Mouse (Mus musculus) forebrain, embryonic 15.5 days (tissue): ENCODE measurements around the gene Hsf2bp. TPM values are rescaled to one million over a fixed set of nuclear protein-coding genes. Genes with fewer than 3 reads are reported as not detected.
A peak's percentile ranks its signal among the peaks of the same experiment; 100 is the strongest.
"Not testable (repeated sequence)": the region's sequence is repeated elsewhere in the genome, so short reads cannot be mapped to it uniquely, and the experiment has no call there.

Experiments
- ATAC-seq: fragments of 200-750 bp; cut with Nextera tagmentation; replicated peaks from 2 replicates; pipeline ENCODE4 v1.8.0; 2017; ENCODE audit warnings: mild to moderate bottlenecking, moderate TSS enrichment, moderate library complexity
- H3K27ac ChIP-seq: fragments of 300-500 bp; sonication (generic); replicated peaks from 2 replicates; pipeline ENCODE4 v1.5.1; 2015; ENCODE audit warnings: mild to moderate bottlenecking, inconsistent platforms
- H3K27me3 ChIP-seq: fragments of 300-500 bp; sonication (generic); 2 replicates; pipeline ENCODE4 v1.6.1; 2015; ENCODE audit warnings: inconsistent platforms
- H3K36me3 ChIP-seq: fragments of 300-500 bp; sonication (generic); 2 replicates; pipeline ENCODE4 v1.6.1; 2015; ENCODE audit warnings: mild to moderate bottlenecking, inconsistent platforms
- H3K4me1 ChIP-seq: fragments of 300-500 bp; sonication (generic); 2 replicates; pipeline ENCODE4 v1.6.1; 2015; ENCODE audit warnings: inconsistent platforms
- H3K4me2 ChIP-seq: fragments of 300-500 bp; sonication (generic); replicated peaks from 2 replicates; pipeline ENCODE4 v1.6.1; 2015; ENCODE audit warnings: mild to moderate bottlenecking, inconsistent platforms
- H3K4me3 ChIP-seq: fragments of 300-500 bp; sonication (generic); 2 replicates; pipeline ENCODE4 v1.5.1; 2015; ENCODE audit warnings: mild to moderate bottlenecking, inconsistent platforms
- H3K9ac ChIP-seq: fragments of 300-500 bp; sonication (generic); replicated peaks from 2 replicates; pipeline ENCODE4 v1.6.1; 2015; ENCODE audit warnings: mild to moderate bottlenecking, inconsistent platforms
- H3K9me3 ChIP-seq: fragments of 300-500 bp; sonication (generic); 2 replicates; pipeline ENCODE4 v1.6.1; 2016; ENCODE audit warnings: inconsistent platforms
- WGBS: fragments of 180-500 bp; shearing (Covaris S2); methylation state at CpG from one replicate; pipeline ENCODE4 v1.1.7; 2015; ENCODE audit warnings: mixed read lengths; 5-methylcytosine and 5-hydroxymethylcytosine counted together
- polyA plus RNA-seq: library from polyadenylated mRNA; unstranded; fragments of >200 nt; fragmentation: Nextera tagmentation; extraction: Ambion mirVana; gene quantifications from 2 replicates; pipeline ENCODE4 v1.2.1, GENCODE M21; 2015

The Hsf2bp gene
- 0.28 and 0.84 TPM in 2 replicates for polyA plus RNA-seq

DNA sequence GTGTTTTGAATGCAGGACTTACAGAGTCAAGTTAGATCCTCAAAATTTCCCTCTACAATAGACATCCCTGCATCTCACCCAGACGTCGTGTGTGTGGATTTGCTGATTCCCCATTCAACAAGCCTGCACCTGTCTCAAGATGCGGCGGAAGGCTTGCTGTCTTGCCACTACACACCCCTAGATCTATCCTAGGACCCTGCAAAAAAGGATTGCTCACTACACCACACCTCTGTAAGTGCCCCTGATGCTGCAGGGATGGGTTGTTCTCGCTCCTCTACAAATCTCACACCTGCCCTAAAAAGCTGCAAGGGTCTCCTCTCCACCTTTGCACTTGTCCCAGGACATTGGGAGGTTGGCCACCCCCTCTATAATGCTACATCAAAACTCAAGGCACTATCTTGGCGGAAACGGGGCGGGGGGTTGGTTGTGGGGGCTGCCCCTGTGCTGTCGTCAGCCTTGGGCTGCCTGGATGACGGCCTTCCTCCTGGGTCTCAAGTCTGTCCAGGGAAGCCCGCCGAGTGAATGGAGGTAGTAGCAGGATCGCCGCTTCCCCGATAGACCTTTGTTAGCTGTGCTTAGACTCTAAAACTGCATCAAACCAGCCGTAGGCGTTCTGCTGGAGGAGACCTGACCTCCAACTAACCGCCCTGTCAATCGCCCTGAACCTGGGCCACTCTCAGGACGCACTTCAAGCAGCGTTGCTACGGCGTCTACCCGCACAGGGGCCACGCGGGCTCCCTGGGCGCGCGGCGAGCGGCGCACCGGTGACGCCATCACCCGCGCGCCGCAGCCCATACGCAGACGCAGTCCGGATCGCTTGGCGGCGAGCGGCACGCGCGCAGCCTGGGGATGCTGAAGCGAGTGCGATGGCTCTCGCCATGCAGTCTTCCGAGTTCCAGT, at the start of gene Hsf2bp, which contains the start of gene Rrp1b:
Gene Hsf2bp, minus strand, starts transcription at position 741 of the 900 bp plus-strand sequence.
Gene Rrp1b, plus strand, starts transcription at position 492 of the 900 bp plus-strand sequence.
- ATAC-seq: peak; percentile 97
- Histone ChIP-seq H3K4me3 (peak within 1 kb of the TSS; percentile 68), H3K27ac (peak within 1 kb of the TSS; percentile 77), H3K9ac (peak within 1 kb of the TSS; percentile 72), H3K9me3 (no peaks in the 10 kb centered on the region), H3K36me3 (no peaks in the 10 kb centered on the region), H3K27me3 (no peaks in the 10 kb centered on the region), H3K4me2 (peak within 1 kb of the TSS; percentile 79), H3K4me1 (peaks cover 23% of the 10 kb centered on the region)
- 5% methylated on average over 52 of the region's 52 CpGs for WGBS

- Histone ChIP-seq H3K4me1 (no peaks in the 10 kb centered on the region), H3K36me3 (no peaks in the 10 kb centered on the region), H3K9ac (no peak overlapping the region), H3K9me3 (no peaks in the 10 kb centered on the region), H3K4me3 (no peak overlapping the region), H3K4me2 (no peak overlapping the region), H3K27ac (no peak overlapping the region), H3K27me3 (no peaks in the 10 kb centered on the region)
- WGBS: 94% methylated on average over 2 of the region's 2 CpGs
- ATAC-seq: no peak
These were observed 47.2 kb upstream of the Hsf2bp start for GRCm38 (mm10) chr17:32083351-32083750.

DNA sequence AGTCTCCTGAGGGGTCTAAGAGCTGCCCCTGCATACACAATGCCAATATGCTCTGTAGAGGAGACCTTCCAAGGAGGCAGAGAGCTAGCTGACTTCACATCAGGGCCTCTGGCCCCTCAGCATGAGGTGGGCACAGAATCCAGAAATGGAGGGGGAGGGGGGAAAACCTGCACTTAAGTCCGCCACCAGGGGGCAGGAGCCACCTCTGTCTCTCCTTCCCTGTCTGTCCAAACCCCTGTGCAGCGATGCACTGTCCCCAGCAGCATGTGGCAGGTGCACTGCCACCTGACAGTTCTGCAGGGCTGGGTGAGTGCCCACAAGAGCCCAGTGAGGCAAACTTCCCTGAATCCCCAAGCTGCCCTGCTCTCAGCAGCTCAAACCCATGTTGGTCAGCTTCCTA, 39.0 kb upstream of the Hsf2bp start:
- ATAC-seq: no peak
- Histone ChIP-seq H3K4me2 (no peak overlapping the region), H3K9me3 (no peaks in the 10 kb centered on the region), H3K36me3 (no peaks in the 10 kb centered on the region), H3K4me3 (no peak overlapping the region), H3K4me1 (no peaks in the 10 kb centered on the region), H3K27ac (no peak overlapping the region), H3K9ac (no peak overlapping the region), H3K27me3 (no peaks in the 10 kb centered on the region)
- WGBS: 3% methylated on average over 2 of the region's 2 CpGs

- 51% methylated on average over 4 of the region's 4 CpGs for WGBS
- no peaks in the 10 kb centered on the region for H3K4me1 ChIP-seq
- no peaks in the 10 kb centered on the region for H3K9me3 ChIP-seq
- H3K27me3 ChIP-seq: no peaks in the 10 kb centered on the region
- no peak overlapping the region for H3K9ac ChIP-seq
- no peak overlapping the region for H3K4me3 ChIP-seq
- ATAC-seq: no peak
- H3K36me3 ChIP-seq: no peaks in the 10 kb centered on the region
- H3K27ac ChIP-seq: no peak overlapping the region
- H3K4me2 ChIP-seq: no peak overlapping the region
These were observed 38.5 kb upstream of the Hsf2bp start for GRCm38 (mm10) chr17:32074658-32075057.

DNA sequence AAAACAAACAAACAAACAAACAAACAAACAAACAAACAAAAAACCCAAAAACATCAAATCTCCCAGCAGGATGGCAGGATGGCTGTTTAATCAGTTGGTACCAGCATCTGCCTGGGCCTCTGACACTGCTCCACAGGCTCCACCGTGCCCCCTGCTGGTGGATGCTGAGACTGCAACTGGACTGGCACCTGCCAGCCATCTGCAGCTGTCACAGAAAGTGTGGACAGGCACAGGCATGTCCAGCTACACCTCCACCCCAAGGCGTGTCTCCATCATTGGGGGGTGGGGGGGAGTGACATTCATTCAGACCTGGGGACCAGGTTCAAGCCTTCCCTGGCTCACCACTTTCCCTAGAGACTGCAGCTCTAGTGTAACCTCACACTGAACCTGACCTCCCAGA, 37.2 kb upstream of the Hsf2bp start:
- peak; percentile 43; the same call in 1 of the 2 replicates for ATAC-seq
- WGBS: 0% methylated on average over 2 of the region's 2 CpGs

DNA sequence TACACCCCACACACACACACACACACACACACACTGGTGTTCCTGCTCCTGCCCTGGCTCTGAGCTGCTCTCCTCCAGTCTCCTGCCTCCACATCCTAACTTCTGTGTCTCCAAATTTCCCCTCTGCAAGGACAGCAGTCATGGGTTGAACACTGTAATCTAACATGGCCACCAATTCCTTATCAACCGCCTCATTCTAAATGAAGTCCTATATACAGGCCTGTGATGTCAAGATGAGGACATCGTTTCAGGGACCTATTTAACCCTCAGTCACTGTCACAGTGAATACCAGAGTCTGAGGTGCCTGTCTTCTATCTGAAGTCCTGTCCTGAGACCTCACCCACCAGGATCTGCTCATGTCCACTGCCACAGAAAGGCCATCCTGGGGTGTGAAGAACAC, 32.7 kb upstream of the Hsf2bp start:
- 93% methylated on average over 2 of the region's 2 CpGs for WGBS

More for the DNA sequence above, 37.2 kb upstream of the Hsf2bp start:
- Histone ChIP-seq H3K9me3 (no peaks in the 10 kb centered on the region), H3K4me1 (no peaks in the 10 kb centered on the region), H3K4me2 (no peak overlapping the region), H3K27me3 (no peaks in the 10 kb centered on the region), H3K9ac (no peak overlapping the region), H3K36me3 (no peaks in the 10 kb centered on the region), H3K4me3 (no peak overlapping the region), H3K27ac (no peak overlapping the region)

DNA sequence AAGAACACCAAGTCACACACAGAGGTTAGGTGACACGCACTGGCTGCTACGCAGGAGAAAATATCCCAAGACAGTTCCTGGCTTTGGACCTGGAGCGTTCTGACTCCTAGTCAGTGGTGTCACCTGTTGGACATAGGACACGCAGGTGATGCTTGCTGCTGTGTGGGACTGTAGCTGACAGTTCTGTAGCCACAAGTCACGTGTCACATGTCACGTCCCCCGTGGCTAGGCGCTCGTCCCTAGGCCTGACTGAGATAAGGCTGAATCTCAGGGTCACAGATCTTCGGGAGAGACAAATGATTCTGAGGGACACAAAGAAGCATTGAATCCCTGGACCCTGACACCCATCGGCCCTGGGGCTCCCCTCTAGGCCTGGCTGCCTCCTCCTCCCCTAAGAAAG, 32.2 kb upstream of the Hsf2bp start:
- no peak for ATAC-seq
- Histone ChIP-seq H3K36me3 (no peaks in the 10 kb centered on the region), H3K4me2 (no peak overlapping the region), H3K4me3 (no peak overlapping the region), H3K4me1 (no peaks in the 10 kb centered on the region), H3K27ac (no peak overlapping the region), H3K9me3 (no peaks in the 10 kb centered on the region), H3K27me3 (no peaks in the 10 kb centered on the region), H3K9ac (no peak overlapping the region)
- WGBS: 90% methylated on average over 11 of the region's 11 CpGs

More for the DNA sequence above, 32.7 kb upstream of the Hsf2bp start:
- no peaks in the 10 kb centered on the region for H3K4me1 ChIP-seq
- no peaks in the 10 kb centered on the region for H3K36me3 ChIP-seq
- H3K27me3 ChIP-seq: no peaks in the 10 kb centered on the region
- no peak for ATAC-seq
- H3K27ac ChIP-seq: no peak overlapping the region
- H3K9me3 ChIP-seq: no peaks in the 10 kb centered on the region
- H3K9ac ChIP-seq: no peak overlapping the region
- no peak overlapping the region for H3K4me2 ChIP-seq
- no peak overlapping the region for H3K4me3 ChIP-seq

- Histone ChIP-seq H3K27ac (no peak overlapping the region), H3K36me3 (no peaks in the 10 kb centered on the region), H3K9ac (no peak overlapping the region), H3K4me3 (no peak overlapping the region), H3K9me3 (no peaks in the 10 kb centered on the region), H3K27me3 (no peaks in the 10 kb centered on the region), H3K4me1 (no peaks in the 10 kb centered on the region), H3K4me2 (no peak overlapping the region)
- 81% methylated on average over 9 of the region's 9 CpGs for WGBS
- ATAC-seq: no peak
These were observed 31.4 kb upstream of the Hsf2bp start for GRCm38 (mm10) chr17:32067541-32067940.

DNA sequence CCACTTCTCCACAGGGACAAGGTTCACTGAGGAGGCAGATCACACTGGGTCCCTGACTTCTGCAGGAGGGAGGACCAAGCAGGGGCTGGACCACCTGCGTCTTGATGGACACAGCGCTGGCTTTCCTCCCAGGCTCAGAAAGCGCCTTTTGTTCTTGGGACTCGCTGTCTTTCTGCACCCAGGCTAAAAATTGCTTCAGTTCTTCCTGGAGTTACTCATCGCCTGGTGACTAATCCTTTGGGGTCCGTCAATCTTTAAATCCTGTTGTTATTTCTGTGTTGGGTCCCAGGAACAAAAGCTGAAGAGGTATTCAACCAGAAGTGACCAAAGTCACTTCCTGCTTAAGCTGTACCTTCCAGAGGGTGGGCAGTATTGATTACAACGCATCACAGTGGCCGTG, 28.6 kb upstream of the Hsf2bp start:
- H3K27me3 ChIP-seq, H3K4me3 ChIP-seq, H3K9ac ChIP-seq, H3K4me2 ChIP-seq, H3K27ac ChIP-seq, H3K9me3 ChIP-seq, H3K4me1 ChIP-seq, ATAC-seq: not testable (repeated sequence)
- WGBS: 45% methylated on average over 8 of the region's 8 CpGs
- peaks cover 21% of the 10 kb centered on the region for H3K36me3 ChIP-seq

DNA sequence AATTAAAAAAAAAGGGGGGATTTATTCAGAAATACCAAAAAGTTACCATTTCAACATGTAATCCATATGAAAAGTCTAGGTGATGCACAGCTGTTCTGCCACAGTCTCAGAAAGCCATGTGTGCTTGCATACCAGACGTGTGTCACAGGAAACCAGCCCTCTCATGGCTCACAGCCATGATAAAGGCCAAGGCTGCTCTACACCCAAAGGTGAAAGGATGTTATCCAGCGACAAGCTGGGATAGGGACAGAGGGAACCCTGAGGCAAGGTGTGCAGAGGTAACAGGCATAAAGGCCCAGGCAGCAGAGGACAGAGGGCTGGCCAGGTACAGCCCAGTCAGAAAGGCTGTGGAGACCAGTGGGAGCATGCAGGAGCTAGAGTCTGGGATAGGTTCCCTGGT, 27.5 kb upstream of the Hsf2bp start:
- Histone ChIP-seq H3K9ac (no peak overlapping the region), H3K27ac (no peak overlapping the region), H3K4me3 (no peak overlapping the region), H3K9me3 (no peaks in the 10 kb centered on the region), H3K4me1 (no peaks in the 10 kb centered on the region), H3K27me3 (no peaks in the 10 kb centered on the region), H3K36me3 (peaks cover 28% of the 10 kb centered on the region), H3K4me2 (no peak overlapping the region)
- WGBS: 78% methylated on average over 2 of the region's 2 CpGs
- no peak for ATAC-seq

- no peak overlapping the region for H3K9ac ChIP-seq
- ATAC-seq: no peak
- H3K4me3 ChIP-seq: no peak overlapping the region
- H3K9me3 ChIP-seq: no peaks in the 10 kb centered on the region
- no peaks in the 10 kb centered on the region for H3K27me3 ChIP-seq
- H3K4me1 ChIP-seq: no peaks in the 10 kb centered on the region
- H3K36me3 ChIP-seq: peaks cover 52% of the 10 kb centered on the region
- 97% methylated on average over 14 of the region's 14 CpGs for WGBS
- H3K27ac ChIP-seq: no peak overlapping the region
- no peak overlapping the region for H3K4me2 ChIP-seq
These were observed 25.1 kb upstream of the Hsf2bp start for GRCm38 (mm10) chr17:32061219-32061618.

DNA sequence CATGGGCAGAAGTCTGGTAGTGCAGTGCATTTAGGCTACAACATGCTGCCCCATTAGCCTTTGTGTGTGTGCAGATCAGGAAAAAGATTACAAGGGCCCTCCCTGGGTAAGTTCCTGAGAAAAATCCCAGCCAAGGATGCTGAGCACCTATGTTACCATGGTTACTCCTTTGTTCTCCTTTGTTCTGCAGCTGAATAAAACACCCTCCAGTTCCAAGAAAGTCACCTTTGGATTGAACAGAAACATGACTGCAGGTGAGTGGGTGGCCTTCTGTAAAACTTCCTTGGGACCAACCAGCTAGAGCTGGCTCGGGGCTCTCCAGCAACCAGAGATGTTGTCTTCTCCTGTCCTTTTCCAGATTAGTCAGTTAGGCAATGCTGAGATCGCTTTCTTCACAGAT, 22.9 kb upstream of the Hsf2bp start:
- Histone ChIP-seq H3K4me2 (no peak overlapping the region), H3K9ac (no peak overlapping the region), H3K4me3 (no peak overlapping the region), H3K27me3 (no peaks in the 10 kb centered on the region), H3K4me1 (no peaks in the 10 kb centered on the region), H3K27ac (no peak overlapping the region), H3K9me3 (no peaks in the 10 kb centered on the region), H3K36me3 (peaks cover 70% of the 10 kb centered on the region)
- WGBS: 73% methylated on average over 2 of the region's 2 CpGs
- no peak for ATAC-seq
